Mouse (Mus musculus) left cerebral cortex, adult 8-10 months (tissue): ENCODE data around the gene Gjd2. TPM values are rescaled to one million over a fixed set of nuclear protein-coding genes. Genes with fewer than 3 reads are reported as not detected.

Experiments used
- DNase-seq, 2 experiments: peaks; one replicate each; pipeline ENCODE4 v3.0.0; 2022; ENCODE audit warnings: low spot score in 2 of 2
- total RNA-seq, 4 experiments: library from RNA; stranded (reverse); gene quantifications; 2 replicates each; pipeline ENCODE4 v1.2.4; 2022

The Gjd2 gene
- total RNA-seq, 4 experiments from 2014 or later, result 5.0 to 5.9 (median 5.8) TPM

DNA sequence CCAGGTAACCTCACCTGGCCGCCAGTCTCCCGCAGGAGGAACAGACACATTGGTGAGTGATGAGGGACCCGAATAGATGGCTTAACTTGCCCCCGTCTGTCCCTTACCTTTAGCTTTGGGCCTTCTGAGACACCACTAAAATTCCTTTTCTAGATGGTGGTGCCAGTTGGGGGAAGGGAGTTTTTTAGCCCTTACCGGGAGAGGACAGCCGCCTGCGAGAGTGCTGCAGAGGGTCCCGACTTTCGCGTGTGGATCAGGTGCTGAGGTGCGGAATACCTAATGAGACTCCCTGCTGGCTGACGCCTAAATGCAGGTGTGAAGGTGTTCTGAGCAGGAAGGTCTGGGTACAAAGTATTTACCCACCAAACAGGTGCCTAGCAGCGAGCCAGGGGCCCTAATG lies 427 bp upstream of the Gjd2 start:
- no peak for DNase-seq

DNA sequence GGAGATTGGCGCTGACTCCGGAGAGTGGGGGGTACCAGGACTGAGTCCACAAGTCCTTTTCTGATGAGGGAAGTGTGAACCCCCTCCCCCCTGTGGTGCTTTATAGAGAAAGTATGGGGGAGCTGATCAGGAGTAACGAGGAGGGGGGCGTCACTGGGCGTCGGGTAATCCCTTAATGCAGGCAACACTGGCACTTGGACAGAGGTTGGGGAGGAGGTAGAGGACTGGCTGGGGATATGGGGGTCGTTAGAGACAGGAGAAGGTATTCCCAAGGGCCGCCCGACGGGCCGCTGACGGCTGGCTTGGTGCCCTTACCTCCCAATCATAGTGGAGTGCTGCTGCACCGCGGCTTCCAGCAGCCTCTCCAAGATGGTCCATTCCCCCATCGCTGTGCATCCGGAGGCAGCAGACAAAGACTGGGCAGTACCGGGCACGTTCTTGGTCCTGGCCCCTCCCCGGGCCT lies 639 bp downstream of the Gjd2 start:
- no peak for DNase-seq

DNA sequence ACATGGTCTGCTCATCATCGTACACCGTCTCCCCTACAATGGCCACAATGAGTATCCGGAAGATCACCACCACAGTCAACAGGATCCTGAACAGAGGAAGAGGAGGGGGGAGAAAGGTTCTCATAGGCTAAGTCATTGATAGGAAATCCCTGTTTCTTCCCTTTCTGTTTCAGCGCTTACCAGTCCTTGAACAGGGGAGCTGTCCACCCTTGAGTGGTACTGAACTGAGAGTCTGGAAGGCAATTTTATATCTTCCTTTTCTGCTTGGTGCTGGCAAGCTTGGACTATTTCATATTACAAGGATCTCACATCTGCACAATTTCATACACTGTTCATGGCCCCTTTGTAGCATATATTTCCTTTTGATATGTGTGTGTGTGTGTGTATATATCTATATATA lies 1.6 kb downstream of the Gjd2 start:
- DNase-seq, result no peak

DNA sequence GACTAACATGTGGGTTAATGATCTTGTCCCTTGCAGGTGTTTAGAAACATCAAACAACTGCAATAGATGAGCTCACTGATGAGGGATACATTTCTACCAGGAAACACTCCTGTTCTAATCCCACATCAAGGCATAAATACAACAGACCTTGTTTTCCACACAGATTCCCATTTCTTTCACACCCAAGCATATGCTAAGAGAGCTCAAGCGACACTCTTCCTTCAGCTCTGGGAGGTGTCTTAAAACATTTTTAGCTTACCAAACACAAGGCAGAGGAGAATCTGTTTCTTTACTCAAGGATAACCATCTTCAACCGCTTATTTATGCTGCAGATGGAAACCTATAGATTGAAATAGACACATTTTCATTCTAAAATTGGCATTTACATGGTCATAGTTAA lies 5.1 kb downstream of the Gjd2 start:
- no peak for DNase-seq

DNA sequence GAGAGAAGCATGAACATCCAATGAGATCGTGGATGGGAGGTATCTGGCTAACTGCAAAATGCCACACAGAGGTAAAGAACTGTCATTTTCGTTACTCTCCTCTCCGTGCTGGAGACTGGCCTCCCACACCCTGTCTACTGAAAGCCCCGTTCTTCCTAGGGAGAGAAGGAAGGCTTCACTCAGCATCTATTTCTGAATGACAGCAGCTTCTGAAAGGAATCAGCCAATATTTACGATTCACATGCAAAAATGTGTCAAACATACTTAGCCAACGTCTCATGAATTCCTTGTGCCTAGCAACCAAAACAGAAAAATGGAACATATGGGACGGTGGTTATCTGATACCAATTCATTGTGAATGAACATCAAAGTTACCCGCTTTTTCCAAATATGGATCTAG lies 15.9 kb downstream of the Gjd2 start:
- no peak for DNase-seq

DNA sequence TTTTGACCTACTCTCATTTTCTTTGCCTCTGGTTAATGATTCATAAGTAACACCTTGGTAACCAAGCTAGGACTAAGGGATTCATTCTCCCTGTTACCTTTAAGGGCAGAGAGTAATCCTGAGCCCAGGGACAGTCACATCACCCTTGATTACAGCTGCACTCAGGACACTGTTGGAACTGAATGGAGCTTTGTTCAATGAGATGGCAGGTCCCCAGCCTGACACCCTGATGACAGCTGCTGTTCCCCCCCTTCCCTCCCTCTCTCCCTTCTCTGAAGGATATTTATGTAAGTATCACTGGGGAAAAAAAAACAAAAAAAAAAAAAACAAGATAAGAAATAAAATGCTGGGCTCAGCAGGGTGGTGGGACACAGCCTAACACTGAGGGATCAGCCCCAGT lies 16.5 kb downstream of the Gjd2 start:
- DNase-seq, result no peak

DNA sequence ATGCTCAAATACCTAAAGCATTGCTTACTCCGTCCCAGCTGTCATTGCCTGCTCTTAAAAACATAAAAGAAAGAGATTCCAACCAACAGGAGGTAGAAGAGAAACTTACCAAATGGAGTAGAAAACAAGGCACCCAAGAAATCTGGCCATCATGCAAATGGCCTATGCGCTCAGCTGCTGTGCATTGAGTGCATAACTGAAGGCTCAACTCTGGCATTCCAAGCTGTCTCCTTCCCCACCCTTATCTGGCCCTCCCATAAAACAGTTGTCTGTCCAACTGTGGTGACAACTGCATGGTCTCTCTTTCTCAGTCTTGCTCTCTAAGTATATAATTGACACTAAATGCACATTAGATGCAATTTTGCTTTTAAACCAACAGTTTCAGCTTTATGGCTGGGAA lies 28.5 kb downstream of the Gjd2 start:
- no peak for DNase-seq

DNA sequence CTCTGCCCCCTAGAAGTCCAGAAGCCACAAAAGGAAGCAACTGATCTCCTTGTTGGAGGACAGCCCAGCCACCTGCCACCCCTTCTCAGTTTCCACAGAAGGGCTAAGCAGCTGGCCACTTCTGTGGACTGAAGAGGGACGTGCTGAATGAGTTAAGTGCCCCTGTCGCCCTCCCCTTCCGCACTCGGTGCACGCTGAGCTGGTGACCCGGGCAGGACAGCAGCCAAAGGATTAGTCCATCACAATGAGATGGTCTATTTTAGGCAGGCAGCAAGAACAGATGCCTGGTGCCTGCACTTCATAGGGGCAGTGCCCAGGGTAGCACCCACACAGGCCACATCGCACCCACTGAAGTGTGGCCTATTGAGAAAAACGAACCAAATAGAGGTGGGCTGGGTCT lies 32.8 kb downstream of the Gjd2 start:
- DNase-seq, result peak in 1 of 2 experiments; percentile 14

DNA sequence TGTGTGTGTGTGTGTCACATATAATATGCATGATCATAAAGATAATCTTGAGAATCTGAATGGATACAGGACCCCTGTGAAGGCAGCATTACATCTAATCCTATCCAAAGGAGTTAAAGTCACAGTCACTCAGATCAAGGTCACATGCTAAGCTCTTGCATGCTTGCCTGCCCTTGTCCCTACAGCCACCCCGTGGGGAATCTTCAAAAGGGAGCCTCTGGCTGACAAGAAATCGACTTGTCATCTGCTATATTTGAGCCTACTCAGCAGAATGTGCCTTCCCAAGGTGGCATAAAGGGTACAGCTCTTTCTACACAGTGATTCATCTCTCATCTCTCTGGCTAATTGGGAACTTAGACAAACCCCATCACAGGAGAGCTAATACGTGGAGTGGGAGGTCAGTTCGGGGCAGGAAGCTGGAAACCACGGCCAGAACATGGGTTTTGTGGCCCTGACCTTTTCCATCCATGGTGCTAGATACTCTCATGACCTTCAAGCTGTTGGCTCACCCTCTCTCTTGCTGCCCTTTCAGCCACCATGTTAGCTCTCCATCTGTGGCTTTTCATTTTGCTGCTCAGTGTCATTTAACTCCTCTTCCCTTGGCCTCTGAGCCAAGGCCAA lies 35.2 kb downstream of the Gjd2 start:
- DNase-seq, result no peak

DNA sequence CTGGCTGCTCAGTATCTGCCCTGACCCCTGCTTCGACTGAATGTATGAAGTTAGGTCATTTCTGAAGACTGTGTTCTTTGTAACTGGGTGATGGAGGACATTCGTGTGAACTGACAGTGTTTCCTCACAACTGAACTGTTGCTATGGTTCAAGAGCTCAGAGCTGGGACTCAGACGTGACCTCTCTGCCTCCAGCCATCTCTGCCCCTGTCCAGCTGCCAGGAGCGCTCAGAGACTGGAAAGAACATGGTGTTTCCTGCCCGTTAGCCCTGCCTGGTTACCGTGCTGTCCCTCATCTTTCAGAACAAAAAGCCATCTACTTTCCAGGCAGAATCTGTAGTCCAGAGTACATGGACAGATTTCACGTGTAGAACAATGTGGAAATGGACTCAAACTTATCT lies 39.5 kb downstream of the Gjd2 start:
- no peak for DNase-seq

DNA sequence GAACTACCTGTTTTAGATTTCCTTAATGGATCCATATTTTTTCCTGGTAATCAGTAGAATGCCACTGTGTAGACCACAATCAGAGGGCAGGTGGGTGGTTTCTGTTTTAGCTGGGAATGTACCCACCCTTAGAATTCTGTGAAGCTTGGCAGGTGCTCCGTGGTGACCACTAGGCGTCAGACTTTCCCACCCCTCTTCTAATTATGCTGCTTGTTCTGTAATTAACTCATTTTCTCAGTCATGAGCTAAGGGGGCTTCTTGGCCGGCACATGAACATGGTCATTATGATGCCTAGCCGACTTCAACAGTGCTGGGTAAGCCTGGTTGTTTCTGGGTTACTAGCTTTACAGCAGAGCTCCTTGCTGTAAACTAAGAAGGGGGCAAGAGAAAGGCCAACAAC lies 47.0 kb downstream of the Gjd2 start:
- DNase-seq, result no peak

Other genes with a start within 250 kb of the Gjd2 start
- 100 to 1,000 TPM; 482 to 536 (median 524) TPM for gene Scg5, start 184.5 kb downstream of the Gjd2 start, total RNA-seq
- 1 to 10 TPM; 2.7 to 3.3 (median 2.8) TPM for gene Arhgap11a, start 165.0 kb downstream of the Gjd2 start, total RNA-seq
- gene Actc1, start 39.9 kb upstream of the Gjd2 start, total RNA-seq, result 1 to 10 TPM in 3 of 4 experiments, not detected in 1; 2.0 to 4.6 (median 2.2) TPM
- 10 to 100 TPM; 30.2 to 36.4 (median 31.8) TPM for gene Aqr, start 173.4 kb upstream of the Gjd2 start, total RNA-seq
- 10 to 100 TPM; 20.6 to 24.9 (median 21.0) TPM for gene Zfp770, start 187.8 kb upstream of the Gjd2 start, total RNA-seq